Mouse (Mus musculus) frontal cortex, postnatal 14 days (tissue): ENCODE measurements around the gene R3hdm4.

Experiments used
- DNase-seq, 2 experiments: peaks; one replicate each; pipeline ENCODE4 v3.0.0; 2022; ENCODE audit warnings: low spot score in 2 of 2

Gene R3hdm4

DNA sequence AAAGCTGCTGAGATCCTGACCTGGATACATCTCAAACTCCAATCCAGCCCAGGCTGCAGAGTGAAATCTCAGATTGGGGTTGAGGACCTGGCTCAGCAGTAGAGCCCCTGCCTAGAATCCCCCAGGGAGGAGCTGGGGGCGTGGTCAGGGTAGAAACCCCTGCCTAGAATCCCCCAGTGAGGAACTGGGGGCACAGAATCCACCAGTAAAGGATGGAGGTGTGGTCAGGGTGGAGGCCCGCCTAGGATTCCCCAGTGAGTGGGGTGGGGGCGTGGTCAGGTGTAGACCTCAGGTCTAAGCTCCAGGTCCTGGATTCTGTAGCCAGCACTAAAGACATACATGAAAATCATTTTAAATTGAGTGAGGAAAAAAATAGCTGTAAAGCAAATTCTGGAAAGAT, 48.1 kb downstream of the R3hdm4 start:
- no peak for DNase-seq

DNA sequence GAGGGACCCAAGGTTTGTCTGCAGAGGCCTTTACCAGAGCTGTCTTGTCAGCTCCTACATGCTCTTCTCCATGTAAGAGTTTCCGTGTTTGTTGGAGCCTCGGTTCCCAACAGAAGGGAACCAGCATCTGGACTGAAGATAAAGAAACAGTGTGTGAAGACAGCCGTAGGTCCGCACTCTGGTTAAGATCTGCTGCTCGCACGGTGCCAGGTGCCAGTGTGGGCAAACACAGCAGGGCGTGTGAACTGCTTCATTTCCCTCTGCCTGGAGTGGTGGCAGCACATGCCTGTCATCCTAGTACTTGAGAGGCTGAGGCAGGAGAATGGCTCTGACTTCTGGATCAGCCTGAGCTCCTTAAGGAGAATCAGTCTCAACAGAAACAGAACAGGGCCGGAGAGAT, 49.2 kb downstream of the R3hdm4 start:
- no peak for DNase-seq

- DNase-seq: no peak
Observed at GRCm38 (mm10) chr10:79866601-79867000, 54.4 kb downstream of the R3hdm4 start.

DNA sequence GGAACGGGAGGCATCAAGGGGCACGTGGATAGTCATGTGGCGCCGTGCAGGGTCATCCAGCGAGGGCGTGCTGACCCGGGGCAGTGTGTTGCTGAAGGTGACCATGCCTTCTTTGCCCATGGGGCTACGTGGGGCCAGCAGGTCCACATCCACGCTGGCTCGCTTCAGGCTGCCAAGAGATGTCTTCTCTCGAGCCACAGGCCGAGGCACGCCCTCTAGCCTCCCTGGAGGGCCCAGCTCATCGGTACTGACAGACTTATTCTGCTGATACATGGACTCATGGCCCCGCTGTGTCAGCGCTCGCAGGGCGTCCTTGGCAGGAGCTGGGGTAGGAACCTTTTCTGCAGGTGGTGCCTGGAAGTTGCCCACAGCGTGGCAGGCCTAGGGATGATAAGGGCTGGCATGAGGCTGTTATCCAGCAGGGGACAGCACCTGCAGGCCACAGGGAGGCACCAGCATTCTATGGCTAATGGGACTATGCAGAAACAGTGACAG, 55.2 kb downstream of the R3hdm4 start:
- no peak for DNase-seq

DNA sequence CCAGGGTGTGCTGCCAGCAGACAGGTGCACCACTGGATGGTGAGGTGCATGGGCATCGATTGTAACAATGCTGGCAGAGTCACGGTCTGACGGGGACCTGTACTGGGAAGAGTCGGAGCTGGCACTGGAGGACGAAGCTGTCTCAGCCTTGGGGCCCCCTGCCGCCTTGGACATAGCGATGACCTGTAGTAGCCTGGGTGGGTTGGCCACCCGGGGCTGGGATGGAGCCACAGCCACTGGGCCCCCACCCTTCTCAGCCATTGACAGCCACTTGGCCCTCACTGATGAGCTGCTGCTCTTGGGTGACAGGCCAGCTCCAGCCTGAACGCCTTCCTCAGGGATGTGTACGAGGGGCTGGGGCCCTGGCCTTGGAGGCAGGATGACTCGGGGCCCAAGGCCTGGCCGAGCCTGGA, 55.8 kb downstream of the R3hdm4 start:
- DNase-seq: no peak

- DNase-seq: no peak
Observed at GRCm38 (mm10) chr10:79864351-79865188, 56.4 kb downstream of the R3hdm4 start.

DNA sequence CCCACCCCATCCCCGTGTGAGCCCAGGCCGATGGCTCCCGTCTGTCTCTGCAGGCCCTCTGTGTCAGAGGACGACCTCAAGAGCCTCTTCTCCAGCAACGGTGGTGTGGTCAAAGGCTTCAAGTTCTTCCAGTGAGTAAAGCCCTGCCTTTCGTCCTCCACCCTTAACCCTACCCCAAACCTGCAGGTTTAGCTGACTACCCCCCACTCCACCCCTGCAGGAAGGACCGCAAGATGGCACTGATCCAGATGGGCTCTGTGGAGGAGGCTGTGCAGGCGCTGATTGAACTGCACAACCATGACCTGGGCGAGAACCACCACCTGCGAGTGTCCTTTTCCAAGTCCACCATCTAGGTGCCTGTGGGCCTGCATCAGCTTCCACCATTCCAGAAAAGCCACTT, 58.1 kb downstream of the R3hdm4 start:
- DNase-seq: no peak

- no peak for DNase-seq
Observed at GRCm38 (mm10) chr10:79862049-79862788, 58.8 kb downstream of the R3hdm4 start.

- DNase-seq: no peak
Observed at GRCm38 (mm10) chr10:79861230-79862048, 59.6 kb downstream of the R3hdm4 start.

DNA sequence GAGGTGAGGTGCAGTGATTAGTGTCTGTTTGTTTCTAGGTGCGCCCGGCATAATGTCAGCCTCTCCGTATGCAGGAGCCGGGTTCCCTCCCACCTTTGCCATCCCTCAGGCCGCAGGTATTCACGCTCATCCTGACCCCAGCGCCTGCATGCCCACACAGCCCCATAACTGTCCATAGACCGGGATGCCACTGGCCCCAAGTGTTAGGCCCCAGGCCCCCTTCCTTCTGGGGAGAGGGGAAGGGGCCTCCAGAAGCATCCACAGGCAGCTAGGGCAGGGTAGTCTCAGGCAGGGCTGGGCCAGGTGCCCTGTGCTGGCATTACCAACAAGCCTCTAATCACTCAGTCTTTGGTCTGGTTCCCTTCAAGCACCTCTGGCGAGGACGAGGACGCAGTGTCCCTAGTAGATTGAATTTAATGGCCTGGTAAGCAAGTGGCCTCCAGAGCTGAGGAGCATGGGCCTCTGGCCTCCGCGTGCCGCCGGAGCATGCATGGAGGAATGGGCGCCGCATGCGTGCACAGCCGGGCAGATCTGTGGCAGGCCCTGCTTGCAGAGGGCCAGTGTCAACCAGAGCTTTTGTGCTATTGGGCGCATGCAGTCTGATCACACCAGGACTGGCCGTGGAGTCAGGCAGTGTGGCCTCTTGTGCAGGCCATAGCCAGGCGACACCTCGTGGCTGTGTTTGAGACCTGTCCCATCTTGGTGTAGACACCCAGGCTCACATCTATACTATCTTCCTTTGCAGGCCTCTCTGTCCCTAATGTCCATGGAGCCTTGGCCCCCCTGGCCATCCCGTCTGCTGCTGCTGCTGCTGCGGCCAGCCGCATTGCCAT, 60.7 kb downstream of the R3hdm4 start:
- DNase-seq: no peak
